Mouse (Mus musculus): ENCODE results near the gene Lrpprc. TPM values are rescaled to one million over a fixed set of nuclear protein-coding genes. Genes with fewer than 3 reads are reported as not detected.

Lrpprc gene
- 29.9 and 38.7 TPM in 2 replicates for polyA plus RNA-seq (2014; fragmentation: Nextera tagmentation; extraction: Ambion mirVana)

- Histone ChIP-seq H3K4me3 (ENCODE audit: low read depth, low read length) (peak within 1 kb of the TSS; percentile 98), H3K4me2 (ENCODE audit: low read length) (peak within 1 kb of the TSS; percentile 93), H3K27ac (ENCODE audit: low read depth, low read length) (peak within 1 kb of the TSS; percentile 79; the same call in 1 of the 2 replicates), H3K27me3 (replicated peaks; ENCODE audit: control insufficient read depth, insufficient read depth, low read length) (no peaks in the 10 kb centered on the region), H3K4me1 (ENCODE audit: control insufficient read depth, insufficient read depth, low read length) (peaks cover 8% of the 10 kb centered on the region), H3K9me3 (replicated peaks; ENCODE audit: control insufficient read depth, low read length) (no peaks in the 10 kb centered on the region), H3K36me3 (ENCODE audit: control insufficient read depth, insufficient read depth, low read length) (0 out of 2 replicates have a peak, but pooled peaks cover 3% of the 10 kb centered on the region), H3K9ac (ENCODE audit: low read length) (peak within 1 kb of the TSS; percentile 90)
- peak; percentile 99 for ATAC-seq
- WGBS, result under 1% methylated on average over 51 of the region's 51 CpGs
- DNase-seq (ENCODE audit: low spot score), result peak; percentile 97
Observed at GRCm38 (mm10) chr17:84790447-84791098, at the start of gene Lrpprc. Gene Lrpprc (minus strand): TSS chr17:84790789.

- Histone ChIP-seq H3K4me3 (ENCODE audit: low read depth, low read length) (no peak overlapping the region), H3K27me3 (replicated peaks; ENCODE audit: control insufficient read depth, insufficient read depth, low read length) (no peaks in the 10 kb centered on the region), H3K4me2 (ENCODE audit: low read length) (no peak overlapping the region), H3K9ac (ENCODE audit: low read length) (no peak overlapping the region), H3K4me1 (ENCODE audit: control insufficient read depth, insufficient read depth, low read length) (no peaks in the 10 kb centered on the region), H3K9me3 (replicated peaks; ENCODE audit: control insufficient read depth, low read length) (no peaks in the 10 kb centered on the region), H3K27ac (ENCODE audit: low read depth, low read length) (no peak overlapping the region), H3K36me3 (ENCODE audit: control insufficient read depth, insufficient read depth, low read length) (no peaks in the 10 kb centered on the region)
- ATAC-seq (peak; percentile 84), DNase-seq (ENCODE audit: low spot score) (peak; percentile 89)
- WGBS, result 0% methylated on average over 3 of the region's 3 CpGs
Observed at GRCm38 (mm10) chr17:84837780-84838179, 47.2 kb upstream of the Lrpprc start.

DNA sequence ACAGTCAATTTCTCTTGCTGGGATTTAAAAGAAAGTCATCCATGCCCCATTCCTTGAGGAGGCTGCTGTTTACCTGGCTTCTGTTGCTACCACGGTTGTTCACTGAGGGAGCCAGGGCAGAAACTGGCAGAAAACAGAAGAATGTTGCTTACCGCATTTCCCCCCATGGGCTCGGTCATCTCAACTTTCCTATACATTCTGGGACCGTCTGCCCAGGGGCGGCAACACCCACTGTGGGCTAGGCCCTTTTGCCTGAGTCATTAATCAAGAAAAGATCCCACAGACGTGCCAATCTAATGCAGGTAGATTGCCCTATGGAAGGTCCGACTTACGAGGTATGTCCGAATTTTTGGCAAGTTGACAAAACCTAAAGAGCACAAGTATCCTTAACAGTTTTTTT lies 44.7 kb upstream of the Lrpprc start:
- DNase-seq (ENCODE audit: low spot score), result no peak
- Histone ChIP-seq H3K27ac (ENCODE audit: low read depth, low read length) (no peak overlapping the region), H3K36me3 (ENCODE audit: control insufficient read depth, insufficient read depth, low read length) (no peaks in the 10 kb centered on the region), H3K27me3 (replicated peaks; ENCODE audit: control insufficient read depth, insufficient read depth, low read length) (no peaks in the 10 kb centered on the region), H3K9ac (ENCODE audit: low read length) (no peak overlapping the region), H3K9me3 (replicated peaks; ENCODE audit: control insufficient read depth, low read length) (no peaks in the 10 kb centered on the region), H3K4me3 (ENCODE audit: low read depth, low read length) (no peak overlapping the region), H3K4me2 (ENCODE audit: low read length) (no peak overlapping the region), H3K4me1 (ENCODE audit: control insufficient read depth, insufficient read depth, low read length) (no peaks in the 10 kb centered on the region)
- no peak for ATAC-seq
- WGBS, result 86% methylated on average over 9 of the region's 9 CpGs

DNA sequence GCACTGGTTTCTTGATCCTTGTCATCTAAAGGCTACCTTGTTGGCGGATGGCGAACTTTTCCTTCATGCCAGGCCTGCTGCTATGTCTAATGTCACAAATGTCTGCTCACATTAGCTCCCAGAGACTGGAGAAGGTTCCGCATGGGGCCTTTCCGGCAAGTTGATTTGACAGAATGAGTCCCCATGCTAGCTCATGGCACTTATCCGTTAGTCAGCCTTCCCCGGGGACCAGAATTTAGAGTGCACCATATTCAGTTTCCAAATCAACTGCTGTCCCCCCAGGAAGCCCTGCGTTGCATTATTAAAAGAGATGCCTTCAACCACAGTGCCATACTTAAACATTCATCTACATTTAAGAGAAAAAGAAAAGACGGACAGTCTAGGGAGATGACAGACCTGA lies 41.8 kb upstream of the Lrpprc start:
- Histone ChIP-seq H3K27me3 (replicated peaks; ENCODE audit: control insufficient read depth, insufficient read depth, low read length) (no peaks in the 10 kb centered on the region), H3K27ac (ENCODE audit: low read depth, low read length) (no peak overlapping the region), H3K36me3 (ENCODE audit: control insufficient read depth, insufficient read depth, low read length) (no peaks in the 10 kb centered on the region), H3K9me3 (replicated peaks; ENCODE audit: control insufficient read depth, low read length) (no peaks in the 10 kb centered on the region), H3K4me3 (ENCODE audit: low read depth, low read length) (no peak overlapping the region), H3K4me1 (ENCODE audit: control insufficient read depth, insufficient read depth, low read length) (no peaks in the 10 kb centered on the region), H3K4me2 (ENCODE audit: low read length) (no peak overlapping the region), H3K9ac (ENCODE audit: low read length) (no peak overlapping the region)
- ATAC-seq, result no peak
- WGBS, result 65% methylated on average over 8 of the region's 8 CpGs
- DNase-seq (ENCODE audit: low spot score), result no peak

DNA sequence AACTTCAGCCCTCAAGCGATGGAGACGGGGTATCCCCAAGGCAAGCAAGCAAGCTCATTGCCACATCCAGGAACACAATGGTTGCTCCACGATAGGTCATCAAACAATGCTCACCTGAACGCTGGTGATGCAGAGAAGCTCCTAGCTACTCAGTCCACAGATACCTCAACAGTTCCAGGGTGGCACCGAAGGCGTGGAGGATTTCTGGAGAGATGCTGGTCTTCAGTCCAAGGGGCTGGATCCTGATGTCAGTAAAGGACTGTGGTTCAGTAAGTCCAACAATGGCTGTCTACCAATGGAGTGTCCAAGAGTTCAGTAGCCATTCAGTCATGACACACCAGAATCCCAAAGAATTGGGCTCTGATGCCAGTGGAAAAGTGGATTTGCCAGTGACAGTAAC lies 37.7 kb upstream of the Lrpprc start:
- H3K9me3 ChIP-seq (replicated peaks; ENCODE audit: control insufficient read depth, low read length), result no peaks in the 10 kb centered on the region
- H3K4me2 ChIP-seq (ENCODE audit: low read length), result no peak overlapping the region
- no peaks in the 10 kb centered on the region for H3K4me1 ChIP-seq (ENCODE audit: control insufficient read depth, insufficient read depth, low read length)
- H3K27me3 ChIP-seq (replicated peaks; ENCODE audit: control insufficient read depth, insufficient read depth, low read length), result no peaks in the 10 kb centered on the region
- H3K36me3 ChIP-seq (ENCODE audit: control insufficient read depth, insufficient read depth, low read length), result no peaks in the 10 kb centered on the region
- ATAC-seq, result no peak
- H3K4me3 ChIP-seq (ENCODE audit: low read depth, low read length), result no peak overlapping the region
- 96% methylated on average over 6 of the region's 6 CpGs for WGBS
- H3K9ac ChIP-seq (ENCODE audit: low read length), result no peak overlapping the region
- H3K27ac ChIP-seq (ENCODE audit: low read depth, low read length), result no peak overlapping the region
- DNase-seq (ENCODE audit: low spot score), result no peak

- DNase-seq (ENCODE audit: low spot score) (peak; percentile 28), ATAC-seq (no peak)
- H3K4me2 ChIP-seq (ENCODE audit: low read length), result no peak overlapping the region
- H3K4me3 ChIP-seq (ENCODE audit: low read depth, low read length), result no peak overlapping the region
- 8% methylated on average over 4 of the region's 4 CpGs for WGBS
- no peaks in the 10 kb centered on the region for H3K36me3 ChIP-seq (ENCODE audit: control insufficient read depth, insufficient read depth, low read length)
- H3K9me3 ChIP-seq (replicated peaks; ENCODE audit: control insufficient read depth, low read length), result no peaks in the 10 kb centered on the region
- H3K27me3 ChIP-seq (replicated peaks; ENCODE audit: control insufficient read depth, insufficient read depth, low read length), result no peaks in the 10 kb centered on the region
- H3K27ac ChIP-seq (ENCODE audit: low read depth, low read length), result no peak overlapping the region
- no peak overlapping the region for H3K9ac ChIP-seq (ENCODE audit: low read length)
- H3K4me1 ChIP-seq (ENCODE audit: control insufficient read depth, insufficient read depth, low read length), result peaks cover 8% of the 10 kb centered on the region; the same call in 1 of the 2 replicates
Observed at GRCm38 (mm10) chr17:84820603-84821002, 30.0 kb upstream of the Lrpprc start.

- Histone ChIP-seq H3K4me3 (ENCODE audit: low read depth, low read length) (no peak overlapping the region), H3K9me3 (replicated peaks; ENCODE audit: control insufficient read depth, low read length) (no peaks in the 10 kb centered on the region), H3K4me2 (ENCODE audit: low read length) (no peak overlapping the region), H3K27ac (ENCODE audit: low read depth, low read length) (no peak overlapping the region), H3K36me3 (ENCODE audit: control insufficient read depth, insufficient read depth, low read length) (no peaks in the 10 kb centered on the region), H3K9ac (ENCODE audit: low read length) (no peak overlapping the region), H3K4me1 (ENCODE audit: control insufficient read depth, insufficient read depth, low read length) (peaks cover 11% of the 10 kb centered on the region; the same call in 1 of the 2 replicates), H3K27me3 (replicated peaks; ENCODE audit: control insufficient read depth, insufficient read depth, low read length) (no peaks in the 10 kb centered on the region)
- 88% methylated on average over 5 of the region's 5 CpGs for WGBS
- ATAC-seq (no peak), DNase-seq (ENCODE audit: low spot score) (no peak)
Observed at GRCm38 (mm10) chr17:84818390-84818789, 27.8 kb upstream of the Lrpprc start.

DNA sequence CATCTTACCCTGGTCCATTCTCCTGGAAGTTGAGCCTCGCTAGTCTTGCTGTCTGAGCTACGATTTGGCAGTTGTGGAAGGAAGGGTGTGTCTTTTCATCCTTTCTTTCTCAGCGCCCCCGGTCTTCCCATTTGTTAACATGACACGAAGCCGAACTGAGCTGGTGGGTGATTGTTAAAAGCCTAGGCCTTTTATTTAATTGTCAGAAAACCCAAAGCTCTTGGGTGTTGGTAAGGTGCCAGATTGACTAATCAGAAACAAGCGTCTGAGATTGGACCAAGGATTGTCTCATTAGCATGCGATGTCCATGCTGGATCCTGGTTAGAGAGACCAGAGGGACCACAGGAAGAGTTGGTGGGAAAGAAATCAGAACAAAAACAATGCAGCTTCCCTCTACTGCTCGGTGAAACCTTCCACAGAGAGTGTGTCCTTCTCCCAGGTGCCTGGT lies 25.4 kb upstream of the Lrpprc start:
- 20% methylated on average over 9 of the region's 9 CpGs for WGBS
- Histone ChIP-seq H3K9me3 (replicated peaks; ENCODE audit: control insufficient read depth, low read length) (no peaks in the 10 kb centered on the region), H3K27ac (ENCODE audit: low read depth, low read length) (peak overlapping the region; percentile 9; the same call in 1 of the 2 replicates), H3K4me3 (ENCODE audit: low read depth, low read length) (no peak overlapping the region), H3K27me3 (replicated peaks; ENCODE audit: control insufficient read depth, insufficient read depth, low read length) (no peaks in the 10 kb centered on the region), H3K4me1 (ENCODE audit: control insufficient read depth, insufficient read depth, low read length) (peaks cover 11% of the 10 kb centered on the region; the same call in 1 of the 2 replicates), H3K4me2 (ENCODE audit: low read length) (peak overlapping the region; percentile 20; the same call in 1 of the 2 replicates), H3K9ac (ENCODE audit: low read length) (no peak overlapping the region), H3K36me3 (ENCODE audit: control insufficient read depth, insufficient read depth, low read length) (no peaks in the 10 kb centered on the region)
- DNase-seq (ENCODE audit: low spot score) (peak; percentile 80), ATAC-seq (peak; percentile 73)

DNA sequence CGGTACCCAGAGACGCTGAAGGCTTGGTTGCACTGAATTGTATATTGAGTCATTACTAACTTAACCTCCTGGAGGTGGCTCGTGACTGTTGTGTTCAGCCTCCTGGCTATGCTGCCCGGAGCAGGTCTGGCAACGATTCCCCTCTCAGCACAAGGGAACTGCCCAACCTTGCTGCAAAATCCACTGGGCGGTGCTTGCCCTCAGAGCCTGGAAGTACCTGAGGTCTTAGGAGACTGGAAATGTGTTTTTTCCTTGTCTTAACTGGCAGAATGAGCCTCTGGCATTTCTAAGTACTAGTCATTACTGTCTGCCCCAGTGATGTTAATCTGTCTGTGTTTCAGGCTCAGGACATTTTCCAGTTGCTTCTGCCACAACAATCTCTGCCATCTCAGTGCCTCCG lies 24.3 kb upstream of the Lrpprc start:
- Histone ChIP-seq H3K4me3 (ENCODE audit: low read depth, low read length) (no peak overlapping the region), H3K9me3 (replicated peaks; ENCODE audit: control insufficient read depth, low read length) (no peaks in the 10 kb centered on the region), H3K4me1 (ENCODE audit: control insufficient read depth, insufficient read depth, low read length) (peaks cover 11% of the 10 kb centered on the region; the same call in 1 of the 2 replicates), H3K4me2 (ENCODE audit: low read length) (no peak overlapping the region), H3K27me3 (replicated peaks; ENCODE audit: control insufficient read depth, insufficient read depth, low read length) (no peaks in the 10 kb centered on the region), H3K36me3 (ENCODE audit: control insufficient read depth, insufficient read depth, low read length) (no peaks in the 10 kb centered on the region), H3K9ac (ENCODE audit: low read length) (no peak overlapping the region), H3K27ac (ENCODE audit: low read depth, low read length) (no peak overlapping the region)
- WGBS, result 76% methylated on average over 7 of the region's 7 CpGs
- no peak for ATAC-seq
- no peak for DNase-seq (ENCODE audit: low spot score)
